Mouse (Mus musculus): ENCODE measurements at regions not wholly inside any gene's neighbourhood (a gene's known extent, or its start where the extent isn't known, plus 50 kb on each side); places are given as distances from the start of the nearest gene placed in this dataset.

DNA sequence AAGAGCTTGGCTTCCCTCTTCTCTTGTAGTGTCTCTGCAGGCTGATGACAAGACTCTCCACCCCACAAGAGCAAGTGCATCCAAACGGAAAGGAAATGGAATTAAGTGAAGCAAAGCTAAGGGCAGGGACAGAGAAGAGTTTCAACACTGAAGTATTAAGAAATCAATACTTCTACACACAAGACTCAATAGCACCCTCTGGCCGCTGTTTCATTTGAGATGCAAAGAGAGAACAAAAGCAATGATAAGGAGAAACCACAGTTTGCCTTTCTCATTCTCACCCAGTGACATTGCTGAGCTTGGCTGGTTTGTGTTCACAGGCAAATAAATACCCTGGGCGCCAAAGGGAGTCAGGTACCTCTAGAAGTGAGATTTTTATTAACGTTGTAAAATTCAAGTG is 171.8 kb upstream of the Foxd3 start:
- Histone ChIP-seq H3K27ac (ENCODE audit: insufficient read depth, low read length) (no peak overlapping the region), H3K4me3 (ENCODE audit: extremely low read depth, insufficient read depth, insufficient read length) (no peak overlapping the region), H3K36me3 (ENCODE audit: control insufficient read depth, insufficient read depth, low read length) (no peaks in the 10 kb centered on the region), H3K27me3 (ENCODE audit: control insufficient read depth, insufficient read depth, low read length) (no peaks in the 10 kb centered on the region), H3K4me1 (ENCODE audit: control insufficient read depth, insufficient read depth, insufficient read length) (no peaks in the 10 kb centered on the region)
- no peak for TF ChIP-seq CTCF (IDR thresholded peaks at IDR 0.05; ENCODE audit: extremely low read depth, insufficient read depth, insufficient read length, insufficient replicate concordance)
- no peak for TF ChIP-seq POLR2A (IDR thresholded peaks at IDR 0.05; ENCODE audit: low read depth, low read length)
- DNase-seq (ENCODE audit: low read depth in 1 of 2, low spot score in 2 of 2), result no peak
- WGBS, result 65% methylated on average over 4 of the region's 4 CpGs

DNA sequence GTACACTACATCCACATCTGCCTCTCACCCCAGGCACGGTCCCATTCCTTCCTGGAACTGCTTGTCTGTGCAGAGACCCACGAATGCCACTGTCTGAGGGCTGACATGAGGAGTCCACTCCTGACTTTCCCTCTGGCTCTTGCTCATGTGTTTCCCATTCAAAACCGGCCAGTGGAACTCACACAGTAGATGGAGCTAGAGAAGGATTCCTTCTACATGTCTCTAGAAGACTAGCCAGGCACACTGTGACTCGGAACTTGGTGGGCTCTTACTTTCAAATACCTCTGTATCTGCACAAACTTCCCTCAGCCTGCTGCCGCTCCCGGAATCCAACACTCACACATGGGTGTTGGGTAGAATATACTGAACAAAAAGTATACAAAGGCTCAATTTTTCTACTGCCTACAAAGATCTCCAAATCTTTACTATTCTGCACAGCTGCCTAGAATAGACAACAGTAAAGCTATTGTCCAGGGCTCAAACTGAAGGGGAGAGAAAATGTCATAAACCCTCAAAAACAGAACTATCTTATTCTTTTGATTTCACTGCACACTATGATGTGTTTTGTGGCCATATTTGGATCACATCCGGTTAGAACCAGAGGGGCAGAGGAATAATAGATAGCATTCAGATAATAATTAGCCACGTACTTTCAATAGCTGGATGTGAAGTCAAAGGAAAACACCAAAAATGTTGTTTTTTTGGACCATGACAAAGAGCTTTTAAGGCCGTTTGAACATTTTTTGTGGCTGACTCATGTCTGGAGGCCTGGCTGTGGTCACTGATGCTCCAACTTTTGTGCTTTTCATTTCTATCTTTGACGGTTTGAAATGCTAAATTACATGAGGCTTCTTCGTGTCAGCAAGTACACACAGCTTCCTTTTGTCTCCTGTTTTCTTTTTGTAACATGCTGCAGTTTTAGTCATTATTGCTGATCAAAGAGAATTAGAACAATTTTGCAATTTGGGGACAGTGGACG is 164.3 kb upstream of the Foxd3 start:
- no peaks in the 10 kb centered on the region for H3K27me3 ChIP-seq (ENCODE audit: control insufficient read depth, insufficient read depth, low read length)
- H3K27ac ChIP-seq (ENCODE audit: insufficient read depth, low read length), result no peak overlapping the region
- H3K4me3 ChIP-seq (ENCODE audit: extremely low read depth, insufficient read depth, insufficient read length), result no peak overlapping the region
- WGBS, result 71% methylated on average over 12 of the region's 12 CpGs
- no peaks in the 10 kb centered on the region for H3K4me1 ChIP-seq (ENCODE audit: control insufficient read depth, insufficient read depth, insufficient read length)
- TF ChIP-seq POLR2A (IDR thresholded peaks at IDR 0.05; ENCODE audit: low read depth, low read length) (no peak), CTCF (IDR thresholded peaks at IDR 0.05; ENCODE audit: extremely low read depth, insufficient read depth, insufficient read length, insufficient replicate concordance) (no peak)
- no peak for DNase-seq (ENCODE audit: low read depth in 1 of 2, low spot score in 2 of 2)
- no peaks in the 10 kb centered on the region for H3K36me3 ChIP-seq (ENCODE audit: control insufficient read depth, insufficient read depth, low read length)

DNA sequence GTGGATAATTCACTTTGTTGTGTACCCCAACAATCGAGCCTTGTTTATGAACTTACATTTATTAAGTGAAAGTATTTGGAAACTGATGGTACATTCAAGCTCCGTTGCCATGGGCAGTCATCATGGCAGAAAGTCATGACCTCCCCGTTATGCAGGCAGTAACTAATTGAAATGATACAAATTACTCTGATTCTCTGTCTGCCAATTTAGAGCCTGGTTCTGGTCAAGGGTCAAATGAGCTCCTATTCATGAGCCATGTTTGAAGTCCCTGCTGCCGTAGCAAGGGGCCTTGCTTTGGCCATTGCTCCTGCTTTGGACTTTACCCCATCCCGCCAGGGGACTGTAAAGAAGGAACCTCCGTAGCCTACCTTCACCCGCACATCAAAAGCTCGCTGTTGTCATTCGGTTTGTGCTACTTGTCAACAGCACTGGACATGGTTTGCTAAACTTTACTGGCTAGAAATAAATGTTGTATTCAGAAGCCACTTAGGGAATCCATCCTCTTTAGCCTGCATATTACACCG is 152.8 kb upstream of the Foxd3 start:
- Histone ChIP-seq H3K4me1 (ENCODE audit: control insufficient read depth, insufficient read depth, insufficient read length) (no peaks in the 10 kb centered on the region), H3K36me3 (ENCODE audit: control insufficient read depth, insufficient read depth, low read length) (no peaks in the 10 kb centered on the region), H3K4me3 (ENCODE audit: extremely low read depth, insufficient read depth, insufficient read length) (no peak overlapping the region), H3K27me3 (ENCODE audit: control insufficient read depth, insufficient read depth, low read length) (no peaks in the 10 kb centered on the region), H3K27ac (ENCODE audit: insufficient read depth, low read length) (no peak overlapping the region)
- DNase-seq (ENCODE audit: low read depth in 1 of 2, low spot score in 2 of 2), result no peak
- TF ChIP-seq CTCF (IDR thresholded peaks at IDR 0.05; ENCODE audit: extremely low read depth, insufficient read depth, insufficient read length, insufficient replicate concordance), result no peak
- TF ChIP-seq POLR2A (IDR thresholded peaks at IDR 0.05; ENCODE audit: low read depth, low read length), result no peak
- WGBS, result 87% methylated on average over 10 of the region's 10 CpGs

DNA sequence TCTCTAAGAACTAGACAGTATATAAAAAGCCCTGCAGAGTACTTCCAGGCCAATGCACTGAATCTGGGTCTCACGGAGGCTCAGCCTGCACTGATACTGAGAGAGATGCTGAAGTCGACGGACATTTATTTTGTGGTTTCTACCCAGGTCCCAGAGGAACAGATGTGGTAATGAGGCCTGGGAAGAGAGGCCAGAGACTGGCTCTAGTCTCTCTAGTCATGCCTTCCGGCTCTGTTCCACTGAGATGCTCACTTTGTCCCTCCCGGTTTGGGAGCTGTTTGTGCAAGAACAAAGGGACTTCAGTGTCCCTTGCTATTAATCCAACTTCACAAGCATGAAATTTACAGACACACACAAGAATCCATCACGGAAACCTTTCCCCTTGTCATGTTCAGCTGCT is 144.1 kb upstream of the Foxd3 start:
- Histone ChIP-seq H3K4me3 (ENCODE audit: extremely low read depth, insufficient read depth, insufficient read length) (no peak overlapping the region), H3K36me3 (ENCODE audit: control insufficient read depth, insufficient read depth, low read length) (no peaks in the 10 kb centered on the region), H3K27me3 (ENCODE audit: control insufficient read depth, insufficient read depth, low read length) (no peaks in the 10 kb centered on the region), H3K27ac (ENCODE audit: insufficient read depth, low read length) (no peak overlapping the region), H3K4me1 (ENCODE audit: control insufficient read depth, insufficient read depth, insufficient read length) (no peaks in the 10 kb centered on the region)
- WGBS, result 81% methylated on average over 6 of the region's 6 CpGs
- TF ChIP-seq POLR2A (IDR thresholded peaks at IDR 0.05; ENCODE audit: low read depth, low read length) (no peak), CTCF (IDR thresholded peaks at IDR 0.05; ENCODE audit: extremely low read depth, insufficient read depth, insufficient read length, insufficient replicate concordance) (no peak)
- DNase-seq (ENCODE audit: low read depth in 1 of 2, low spot score in 2 of 2), result no peak

DNA sequence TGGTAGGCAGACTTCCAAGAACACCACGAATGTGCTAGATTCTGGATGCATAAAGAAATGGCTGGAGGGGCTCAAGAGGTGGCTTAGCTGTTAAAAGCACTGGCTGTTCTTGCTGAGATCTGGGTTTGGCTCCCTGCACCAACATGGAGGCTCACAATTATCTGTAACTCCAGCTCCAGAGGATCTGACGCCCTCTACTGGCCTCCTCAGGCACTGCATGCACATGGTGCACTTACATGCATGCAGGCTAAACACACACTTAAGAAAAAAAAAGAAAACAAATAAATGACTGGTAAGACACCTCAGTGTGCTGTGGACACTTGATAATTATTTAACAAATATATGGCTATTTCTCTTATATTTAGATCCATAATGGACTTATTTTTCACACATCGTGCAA is 139.2 kb upstream of the Foxd3 start:
- H3K36me3 ChIP-seq (ENCODE audit: control insufficient read depth, insufficient read depth, low read length), result no peaks in the 10 kb centered on the region
- no peak for TF ChIP-seq CTCF (IDR thresholded peaks at IDR 0.05; ENCODE audit: extremely low read depth, insufficient read depth, insufficient read length, insufficient replicate concordance)
- TF ChIP-seq POLR2A (IDR thresholded peaks at IDR 0.05; ENCODE audit: low read depth, low read length), result no peak
- no peaks in the 10 kb centered on the region for H3K27me3 ChIP-seq (ENCODE audit: control insufficient read depth, insufficient read depth, low read length)
- 77% methylated on average over 3 of the region's 3 CpGs for WGBS
- no peaks in the 10 kb centered on the region for H3K4me1 ChIP-seq (ENCODE audit: control insufficient read depth, insufficient read depth, insufficient read length)
- DNase-seq (ENCODE audit: low read depth in 1 of 2, low spot score in 2 of 2), result no peak
- H3K27ac ChIP-seq (ENCODE audit: insufficient read depth, low read length), result no peak overlapping the region
- H3K4me3 ChIP-seq (ENCODE audit: extremely low read depth, insufficient read depth, insufficient read length), result no peak overlapping the region

DNA sequence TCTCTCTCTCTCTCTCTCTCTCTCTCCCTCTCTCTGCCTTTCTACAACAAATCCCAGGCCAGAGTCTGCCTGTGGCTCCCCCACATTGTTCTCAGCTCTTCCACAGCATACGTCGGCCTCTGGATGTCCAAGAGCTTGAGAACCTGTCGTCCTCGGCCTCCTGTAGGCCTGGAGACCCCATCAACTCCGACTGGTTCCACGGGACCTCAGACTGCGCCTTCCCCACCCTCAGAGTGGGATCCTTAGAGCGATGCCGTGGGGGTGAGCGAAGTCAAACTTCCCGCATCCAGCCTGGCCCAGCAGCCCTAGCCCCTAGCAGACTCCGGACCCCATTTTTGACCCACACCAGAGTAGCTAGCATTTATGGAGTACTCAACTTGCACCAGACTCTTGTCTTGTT is 128.7 kb upstream of the Foxd3 start:
- Histone ChIP-seq H3K27ac (ENCODE audit: insufficient read depth, low read length) (no peak overlapping the region), H3K4me1 (ENCODE audit: control insufficient read depth, insufficient read depth, insufficient read length) (no peaks in the 10 kb centered on the region), H3K36me3 (ENCODE audit: control insufficient read depth, insufficient read depth, low read length) (no peaks in the 10 kb centered on the region), H3K4me3 (ENCODE audit: extremely low read depth, insufficient read depth, insufficient read length) (no peak overlapping the region), H3K27me3 (ENCODE audit: control insufficient read depth, insufficient read depth, low read length) (no peaks in the 10 kb centered on the region)
- TF ChIP-seq POLR2A (IDR thresholded peaks at IDR 0.05; ENCODE audit: low read depth, low read length) (no peak), CTCF (IDR thresholded peaks at IDR 0.05; ENCODE audit: extremely low read depth, insufficient read depth, insufficient read length, insufficient replicate concordance) (no peak)
- DNase-seq (ENCODE audit: low read depth in 1 of 2, low spot score in 2 of 2), result no peak
- 89% methylated on average over 12 of the region's 12 CpGs for WGBS

DNA sequence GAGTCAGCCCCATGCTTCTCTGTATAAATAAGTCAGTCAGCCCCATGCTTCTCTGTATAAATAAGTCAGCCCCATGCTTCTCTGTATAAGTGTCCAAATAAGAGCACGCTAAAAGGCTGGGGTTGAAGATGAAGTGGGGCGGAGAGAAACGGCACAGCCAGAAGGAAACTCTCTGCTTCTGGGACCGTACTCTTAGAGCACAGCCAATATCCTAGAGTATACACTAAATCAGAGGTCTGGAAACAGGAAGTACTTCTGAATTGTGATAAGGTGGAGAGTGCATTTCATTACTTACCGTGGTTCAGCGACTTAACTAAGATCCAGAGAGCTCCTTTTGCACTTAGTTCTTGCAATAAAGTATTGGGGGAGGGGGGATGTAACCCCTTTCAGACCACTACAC is 112.1 kb upstream of the Foxd3 start:
- H3K27me3 ChIP-seq (ENCODE audit: control insufficient read depth, insufficient read depth, low read length), result no peaks in the 10 kb centered on the region
- no peak for TF ChIP-seq CTCF (IDR thresholded peaks at IDR 0.05; ENCODE audit: extremely low read depth, insufficient read depth, insufficient read length, insufficient replicate concordance)
- no peak for TF ChIP-seq POLR2A (IDR thresholded peaks at IDR 0.05; ENCODE audit: low read depth, low read length)
- no peak for DNase-seq (ENCODE audit: low read depth in 1 of 2, low spot score in 2 of 2)
- no peak overlapping the region for H3K4me3 ChIP-seq (ENCODE audit: extremely low read depth, insufficient read depth, insufficient read length)
- H3K4me1 ChIP-seq (ENCODE audit: control insufficient read depth, insufficient read depth, insufficient read length), result no peaks in the 10 kb centered on the region
- no peaks in the 10 kb centered on the region for H3K36me3 ChIP-seq (ENCODE audit: control insufficient read depth, insufficient read depth, low read length)
- WGBS, result 20% methylated on average over 6 of the region's 6 CpGs
- no peak overlapping the region for H3K27ac ChIP-seq (ENCODE audit: insufficient read depth, low read length)

All from spleen, adult 2 months (tissue).